Comparison of ENCODE assay signal across 20 mouse cellular contexts in genomic region chr2:157320886-157321285, GRCm38 (mm10). TPM values are rescaled to one million over a fixed set of nuclear protein-coding genes. Genes with fewer than 3 reads are reported as not detected.
DNase-seq lines count a peak whose midpoint lies in the region; ATAC-seq and TF ChIP-seq lines count a peak whose summit lies in the region.
"Had no signal": no experiment of that assay in that cellular context is flagged by ENCODE, and none has a peak within 500 bp of the region (broad histone marks: within the 10 kb centered on the region; RNA-seq: fewer than 3 reads in every experiment).

No protein-coding gene starts in this region.

- H3K9me3 ChIP-seq in forebrain, embryonic 15.5 days, result no peaks in the 10 kb centered on the region
- no peaks in the 10 kb centered on the region for H3K9me3 ChIP-seq in forebrain, postnatal 0 days (ENCODE audit: low read length)
- H3K9me3 ChIP-seq in midbrain, embryonic 16.5 days (replicated peaks; ENCODE audit: control insufficient read depth, low read length, poor library complexity, severe bottlenecking), result no peaks in the 10 kb centered on the region
- no peaks in the 10 kb centered on the region for H3K9me3 ChIP-seq in midbrain, embryonic 10.5 days (replicated peaks)
- H3K9me3 ChIP-seq in stomach, embryonic 15.5 days, result no peaks in the 10 kb centered on the region
- H3K9me3 ChIP-seq: G1E; heart, embryonic 15.5 days; limb, embryonic 15.5 days had no signal

- TF ChIP-seq CTCF in forebrain, postnatal 0 days (IDR thresholded peaks at IDR 0.05; ENCODE audit: low read depth), result no peak

- no peak overlapping the region for H3K4me3 ChIP-seq in forebrain, embryonic 15.5 days
- no peak overlapping the region for H3K4me3 ChIP-seq in forebrain, postnatal 0 days (ENCODE audit: low read depth, low read length)
- no peak overlapping the region for H3K4me3 ChIP-seq in midbrain, embryonic 16.5 days (ENCODE audit: low read depth, low read length)
- H3K4me3 ChIP-seq in midbrain, embryonic 10.5 days, result no peak overlapping the region
- H3K4me3 ChIP-seq in stomach, embryonic 15.5 days (replicated peaks), result no peak overlapping the region
- H3K4me3 ChIP-seq: heart, embryonic 15.5 days; limb, embryonic 15.5 days had no signal

- DNase-seq in forebrain, postnatal 0 days, result no peak
- DNase-seq in midbrain, embryonic 10.5 days (ENCODE audit: low spot score), result no peak
- DNase-seq in kidney, adult 9 months, result peak; percentile 31
- DNase-seq in urinary bladder, adult 18-20 months (ENCODE audit: low spot score in 2 of 2), result no peak
- DNase-seq: cerebellum, adult 11-12 months; layer of hippocampus, postnatal 36 days; lung, embryonic 14.5 days; right cerebral cortex, adult 18-20 months had no signal

- WGBS in forebrain, embryonic 15.5 days, result 13% methylated on average over 5 of the region's 5 CpGs
- WGBS in forebrain, postnatal 0 days, result 24% methylated on average over 5 of the region's 5 CpGs
- 36% methylated on average over 5 of the region's 5 CpGs for WGBS in midbrain, embryonic 16.5 days
- 46% methylated on average over 5 of the region's 5 CpGs for WGBS in midbrain, embryonic 10.5 days
- 42% methylated on average over 5 of the region's 5 CpGs for WGBS in stomach, embryonic 15.5 days

- H3K27ac ChIP-seq in forebrain, embryonic 15.5 days (replicated peaks), result peak overlapping the region; percentile 66
- H3K27ac ChIP-seq in forebrain, postnatal 0 days (ENCODE audit: low read depth, low read length), result no peak overlapping the region
- peak overlapping the region; percentile 33 for H3K27ac ChIP-seq in midbrain, embryonic 16.5 days (ENCODE audit: low read length)
- H3K27ac ChIP-seq in midbrain, embryonic 10.5 days (replicated peaks), result no peak overlapping the region
- 0 out of 2 replicates have a peak overlapping the region, but pooled peaks have one; percentile 28 for H3K27ac ChIP-seq in stomach, embryonic 15.5 days
- H3K27ac ChIP-seq: heart, embryonic 15.5 days; limb, embryonic 15.5 days had no signal

- ATAC-seq in forebrain, embryonic 15.5 days (replicated peaks), result no peak
- no peak for ATAC-seq in forebrain, postnatal 0 days
- ATAC-seq in midbrain, embryonic 16.5 days, result no peak
- ATAC-seq in stomach, embryonic 15.5 days (ENCODE audit: insufficient read depth, low FRiP score, low read depth), result 0 out of 2 replicates have a peak, but pooled peaks have one; percentile 11
- no peak for ATAC-seq in erythroid progenitor cell, adult 5-6 weeks (replicated peaks; ENCODE audit: low FRiP score, poor library complexity, severe bottlenecking)
- ATAC-seq: activated CD4-positive, CD25-positive, alpha-beta regulatory T cell, adult 4 months had no signal

- H3K9ac ChIP-seq in forebrain, embryonic 15.5 days (replicated peaks), result no peak overlapping the region
- H3K9ac ChIP-seq in forebrain, postnatal 0 days, result no peak overlapping the region
- H3K9ac ChIP-seq in midbrain, embryonic 16.5 days (ENCODE audit: low read depth, low read length), result no peak overlapping the region
- no peak overlapping the region for H3K9ac ChIP-seq in stomach, embryonic 15.5 days
- H3K9ac ChIP-seq: heart, embryonic 15.5 days; limb, embryonic 15.5 days; lung, embryonic 14.5 days had no signal

- H3K4me1 ChIP-seq in forebrain, embryonic 15.5 days, result peaks cover 51% of the 10 kb centered on the region
- H3K4me1 ChIP-seq in forebrain, postnatal 0 days (ENCODE audit: insufficient read depth), result no peaks in the 10 kb centered on the region
- no peaks in the 10 kb centered on the region; the same call in 1 of the 2 replicates for H3K4me1 ChIP-seq in midbrain, embryonic 16.5 days (ENCODE audit: control insufficient read depth, insufficient read depth, low read length)
- peaks cover 2% of the 10 kb centered on the region; the same call in 1 of the 2 replicates for H3K4me1 ChIP-seq in midbrain, embryonic 10.5 days
- H3K4me1 ChIP-seq in stomach, embryonic 15.5 days, result 0 out of 2 replicates have a peak, but pooled peaks cover 2% of the 10 kb centered on the region

- H3K27me3 ChIP-seq in forebrain, embryonic 15.5 days, result no peaks in the 10 kb centered on the region
- H3K27me3 ChIP-seq in forebrain, postnatal 0 days (ENCODE audit: insufficient read depth, low read length), result no peaks in the 10 kb centered on the region
- no peaks in the 10 kb centered on the region for H3K27me3 ChIP-seq in midbrain, embryonic 16.5 days (ENCODE audit: control insufficient read depth, insufficient read depth, low read depth, low read length)
- H3K27me3 ChIP-seq in midbrain, embryonic 10.5 days (ENCODE audit: low read depth, poor library complexity, severe bottlenecking), result no peaks in the 10 kb centered on the region
- no peaks in the 10 kb centered on the region for H3K27me3 ChIP-seq in stomach, embryonic 15.5 days (replicated peaks)
- H3K27me3 ChIP-seq: heart, embryonic 15.5 days; limb, embryonic 15.5 days had no signal

- no peak overlapping the region for H3K4me2 ChIP-seq in forebrain, embryonic 15.5 days (replicated peaks)
- H3K4me2 ChIP-seq in forebrain, postnatal 0 days (ENCODE audit: low read depth), result no peak overlapping the region
- no peak overlapping the region for H3K4me2 ChIP-seq in midbrain, embryonic 16.5 days (ENCODE audit: low read length)
- H3K4me2 ChIP-seq in stomach, embryonic 15.5 days, result no peak overlapping the region
- H3K4me2 ChIP-seq: heart, embryonic 15.5 days; limb, embryonic 15.5 days; lung, embryonic 14.5 days had no signal

- peaks cover 65% of the 10 kb centered on the region for H3K36me3 ChIP-seq in forebrain, embryonic 15.5 days
- peaks cover 71% of the 10 kb centered on the region for H3K36me3 ChIP-seq in forebrain, postnatal 0 days (ENCODE audit: insufficient read depth)
- H3K36me3 ChIP-seq in midbrain, embryonic 16.5 days (ENCODE audit: control insufficient read depth, insufficient read depth, low read length), result peaks cover 20% of the 10 kb centered on the region
- peaks cover 100% of the 10 kb centered on the region for H3K36me3 ChIP-seq in midbrain, embryonic 10.5 days
- peaks cover 69% of the 10 kb centered on the region for H3K36me3 ChIP-seq in stomach, embryonic 15.5 days

RNA-seq across cellular contexts. Expression of gene Ghrh, which starts 26.4 kb away (rescaled TPM):
- 1.5 and 2.0 TPM in 2 replicates for polyA plus RNA-seq in forebrain, embryonic 15.5 days (2015; fragmentation: Nextera tagmentation; extraction: Ambion mirVana)
- total RNA-seq in forebrain, postnatal 0 days (2014; rRNA removed), result 1.5 and 1.7 TPM in 2 replicates
- polyA plus RNA-seq in forebrain, postnatal 0 days (2015; fragmentation: Nextera tagmentation; extraction: Ambion mirVana), result 0.74 and 2.8 TPM in 2 replicates
- polyA plus RNA-seq in midbrain, embryonic 16.5 days (2015; fragmentation: Nextera tagmentation; extraction: Ambion mirVana), result 2.6 and 2.7 TPM in 2 replicates
- polyA plus RNA-seq in midbrain, embryonic 10.5 days (2016; fragmentation: Nextera tagmentation; extraction: Ambion mirVana), result 0.42 and 1.1 TPM in 2 replicates
- 0.49 TPM in 1 of 2 replicates, not detected in the other for polyA plus RNA-seq in stomach, embryonic 15.5 days (2015; fragmentation: Nextera tagmentation; extraction: Ambion mirVana)
- total RNA-seq in erythroid progenitor cell, adult 5-6 weeks (2015; ENCODE audit: low replicate concordance), result not detected in 2 replicates
- not detected in 2 replicates for total RNA-seq in erythroid progenitor cell, adult 5-6 weeks (2017; ENCODE audit: low replicate concordance)
- total RNA-seq: layer of hippocampus, postnatal 36 days; megakaryocyte-erythroid progenitor cell, adult 5-6 weeks had no signal
- polyA plus RNA-seq: activated CD4-positive, CD25-positive, alpha-beta regulatory T cell, adult 4 months; C2C12; G1E; heart, embryonic 15.5 days; limb, embryonic 15.5 days; lung, embryonic 14.5 days; neural tube, embryonic 11.5 days; spleen, adult 2 months had no signal

RNA-seq across cellular contexts. Expression of gene Mroh8, which starts 41.5 kb away (rescaled TPM):
- 0.52 and 0.53 TPM in 2 replicates for polyA plus RNA-seq in forebrain, embryonic 15.5 days (2015; fragmentation: Nextera tagmentation; extraction: Ambion mirVana)
- 0.38 and 1.2 TPM in 2 replicates for total RNA-seq in forebrain, postnatal 0 days (2014; rRNA removed)
- 0.23 and 0.65 TPM in 2 replicates for polyA plus RNA-seq in forebrain, postnatal 0 days (2015; fragmentation: Nextera tagmentation; extraction: Ambion mirVana)
- polyA plus RNA-seq in midbrain, embryonic 16.5 days (2015; fragmentation: Nextera tagmentation; extraction: Ambion mirVana), result 0.54 and 0.63 TPM in 2 replicates
- 0.73 and 0.86 TPM in 2 replicates for polyA plus RNA-seq in midbrain, embryonic 10.5 days (2016; fragmentation: Nextera tagmentation; extraction: Ambion mirVana)
- 0.63 and 0.76 TPM in 2 replicates for polyA plus RNA-seq in stomach, embryonic 15.5 days (2015; fragmentation: Nextera tagmentation; extraction: Ambion mirVana)
- not detected in 2 replicates for total RNA-seq in erythroid progenitor cell, adult 5-6 weeks (2015; ENCODE audit: low replicate concordance)
- not detected in 2 replicates for total RNA-seq in erythroid progenitor cell, adult 5-6 weeks (2017; ENCODE audit: low replicate concordance)
- total RNA-seq: megakaryocyte-erythroid progenitor cell, adult 5-6 weeks had no signal
- polyA plus RNA-seq: activated CD4-positive, CD25-positive, alpha-beta regulatory T cell, adult 4 months had no signal

RNA-seq across cellular contexts. Expression of gene Rpn2, which starts 42.1 kb away (rescaled TPM):
- 184 and 187 TPM in 2 replicates for polyA plus RNA-seq in forebrain, embryonic 15.5 days (2015; fragmentation: Nextera tagmentation; extraction: Ambion mirVana)
- 175 and 198 TPM in 2 replicates for total RNA-seq in forebrain, postnatal 0 days (2014; rRNA removed)
- polyA plus RNA-seq in forebrain, postnatal 0 days (2015; fragmentation: Nextera tagmentation; extraction: Ambion mirVana), result 152 and 184 TPM in 2 replicates
- 207 and 225 TPM in 2 replicates for polyA plus RNA-seq in midbrain, embryonic 16.5 days (2015; fragmentation: Nextera tagmentation; extraction: Ambion mirVana)
- polyA plus RNA-seq in midbrain, embryonic 10.5 days (2016; fragmentation: Nextera tagmentation; extraction: Ambion mirVana), result 279 and 285 TPM in 2 replicates
- 308 and 346 TPM in 2 replicates for polyA plus RNA-seq in stomach, embryonic 15.5 days (2015; fragmentation: Nextera tagmentation; extraction: Ambion mirVana)
- 59.5 and 64.5 TPM in 2 replicates for total RNA-seq in erythroid progenitor cell, adult 5-6 weeks (2015; ENCODE audit: low replicate concordance)
- total RNA-seq in erythroid progenitor cell, adult 5-6 weeks (2017; ENCODE audit: low replicate concordance), result 56.5 and 70.4 TPM in 2 replicates

RNA-seq across cellular contexts. Expression of gene Manbal, which starts 46.5 kb away (rescaled TPM):
- polyA plus RNA-seq in forebrain, embryonic 15.5 days (2015; fragmentation: Nextera tagmentation; extraction: Ambion mirVana), result 105 TPM in 2 replicates
- total RNA-seq in forebrain, postnatal 0 days (2014; rRNA removed), result 69.9 and 73.6 TPM in 2 replicates
- 139 TPM in 2 replicates for polyA plus RNA-seq in forebrain, postnatal 0 days (2015; fragmentation: Nextera tagmentation; extraction: Ambion mirVana)
- polyA plus RNA-seq in midbrain, embryonic 16.5 days (2015; fragmentation: Nextera tagmentation; extraction: Ambion mirVana), result 94.6 and 111 TPM in 2 replicates
- 68.8 and 75.6 TPM in 2 replicates for polyA plus RNA-seq in midbrain, embryonic 10.5 days (2016; fragmentation: Nextera tagmentation; extraction: Ambion mirVana)
- polyA plus RNA-seq in stomach, embryonic 15.5 days (2015; fragmentation: Nextera tagmentation; extraction: Ambion mirVana), result 68.3 and 78.5 TPM in 2 replicates
- 15.9 and 26.0 TPM in 2 replicates for total RNA-seq in erythroid progenitor cell, adult 5-6 weeks (2015; ENCODE audit: low replicate concordance)
- total RNA-seq in erythroid progenitor cell, adult 5-6 weeks (2017; ENCODE audit: low replicate concordance), result 3.3 and 9.4 TPM in 2 replicates

Comparison
In these comparisons a context has a peak if more than half of its experiments do, and no peak if none do; other contexts are left out.
1. H3K27ac ChIP-seq: peak in forebrain, embryonic 15.5 days (single experiment), midbrain, embryonic 16.5 days (single experiment) and stomach, embryonic 15.5 days (single experiment); none in forebrain, postnatal 0 days (single experiment) and midbrain, embryonic 10.5 days (single experiment).